Mouse (Mus musculus) forebrain, embryonic 15.5 days (tissue): ENCODE measurements around the gene Tgfbr1. TPM values are rescaled to one million over a fixed set of nuclear protein-coding genes. Genes with fewer than 3 reads are reported as not detected.

Source experiments
- ATAC-seq: fragments of 200-750 bp; cut with Nextera tagmentation; replicated peaks from 2 replicates; pipeline ENCODE4 v1.8.0; 2017; ENCODE audit warnings: mild to moderate bottlenecking, moderate TSS enrichment, moderate library complexity
- H3K27ac ChIP-seq: fragments of 300-500 bp; sonication (generic); replicated peaks from 2 replicates; pipeline ENCODE4 v1.5.1; 2015; ENCODE audit warnings: mild to moderate bottlenecking, inconsistent platforms
- H3K27me3 ChIP-seq: fragments of 300-500 bp; sonication (generic); 2 replicates; pipeline ENCODE4 v1.6.1; 2015; ENCODE audit warnings: inconsistent platforms
- H3K36me3 ChIP-seq: fragments of 300-500 bp; sonication (generic); 2 replicates; pipeline ENCODE4 v1.6.1; 2015; ENCODE audit warnings: mild to moderate bottlenecking, inconsistent platforms
- H3K4me1 ChIP-seq: fragments of 300-500 bp; sonication (generic); 2 replicates; pipeline ENCODE4 v1.6.1; 2015; ENCODE audit warnings: inconsistent platforms
- H3K4me2 ChIP-seq: fragments of 300-500 bp; sonication (generic); replicated peaks from 2 replicates; pipeline ENCODE4 v1.6.1; 2015; ENCODE audit warnings: mild to moderate bottlenecking, inconsistent platforms
- H3K4me3 ChIP-seq: fragments of 300-500 bp; sonication (generic); 2 replicates; pipeline ENCODE4 v1.5.1; 2015; ENCODE audit warnings: mild to moderate bottlenecking, inconsistent platforms
- H3K9ac ChIP-seq: fragments of 300-500 bp; sonication (generic); replicated peaks from 2 replicates; pipeline ENCODE4 v1.6.1; 2015; ENCODE audit warnings: mild to moderate bottlenecking, inconsistent platforms
- H3K9me3 ChIP-seq: fragments of 300-500 bp; sonication (generic); 2 replicates; pipeline ENCODE4 v1.6.1; 2016; ENCODE audit warnings: inconsistent platforms
- WGBS: fragments of 180-500 bp; shearing (Covaris S2); methylation state at CpG from one replicate; pipeline ENCODE4 v1.1.7; 2015; ENCODE audit warnings: mixed read lengths; 5-methylcytosine and 5-hydroxymethylcytosine counted together
- polyA plus RNA-seq: library from polyadenylated mRNA; unstranded; fragments of >200 nt; fragmentation: Nextera tagmentation; extraction: Ambion mirVana; gene quantifications from 2 replicates; pipeline ENCODE4 v1.2.1, GENCODE M21; 2015

The Tgfbr1 gene
- polyA plus RNA-seq, 1 experiment from 2014 or later, result 46.5 TPM

GRCm38 (mm10) chr4:47400314-47400713 lies 47.3 kb downstream of the Tgfbr1 start:
- Histone ChIP-seq H3K36me3 (peaks cover 24% of the 10 kb centered on the region), H3K27me3 (no peaks in the 10 kb centered on the region), H3K4me2 (no peak overlapping the region), H3K4me3 (no peak overlapping the region), H3K27ac (no peak overlapping the region), H3K4me1 (no peaks in the 10 kb centered on the region), H3K9ac (no peak overlapping the region), H3K9me3 (no peaks in the 10 kb centered on the region)
- WGBS, result 90% methylated on average over 4 of the region's 4 CpGs
- no peak for ATAC-seq

- no peak for ATAC-seq
- Histone ChIP-seq H3K4me2 (no peak overlapping the region), H3K4me3 (no peak overlapping the region), H3K36me3 (peaks cover 35% of the 10 kb centered on the region), H3K9ac (no peak overlapping the region), H3K9me3 (no peaks in the 10 kb centered on the region), H3K27me3 (no peaks in the 10 kb centered on the region), H3K4me1 (no peaks in the 10 kb centered on the region), H3K27ac (no peak overlapping the region)
These were observed 49.2 kb downstream of the Tgfbr1 start for GRCm38 (mm10) chr4:47402200-47402599.

GRCm38 (mm10) chr4:47404536-47404935 lies 51.5 kb downstream of the Tgfbr1 start:
- no peak overlapping the region for H3K4me3 ChIP-seq
- ATAC-seq, result no peak
- no peaks in the 10 kb centered on the region for H3K4me1 ChIP-seq
- peaks cover 33% of the 10 kb centered on the region for H3K36me3 ChIP-seq
- no peaks in the 10 kb centered on the region for H3K27me3 ChIP-seq
- WGBS, result 78% methylated on average over 2 of the region's 2 CpGs
- H3K4me2 ChIP-seq, result no peak overlapping the region
- no peaks in the 10 kb centered on the region for H3K9me3 ChIP-seq
- no peak overlapping the region for H3K27ac ChIP-seq
- no peak overlapping the region for H3K9ac ChIP-seq

GRCm38 (mm10) chr4:47407161-47407560 lies 54.1 kb downstream of the Tgfbr1 start:
- H3K4me1 ChIP-seq, result no peaks in the 10 kb centered on the region
- no peak overlapping the region for H3K4me2 ChIP-seq
- WGBS, result 94% methylated on average over 2 of the region's 2 CpGs
- H3K4me3 ChIP-seq, result no peak overlapping the region
- no peak for ATAC-seq
- H3K36me3 ChIP-seq, result peaks cover 37% of the 10 kb centered on the region
- no peaks in the 10 kb centered on the region for H3K27me3 ChIP-seq
- no peak overlapping the region for H3K27ac ChIP-seq
- no peaks in the 10 kb centered on the region for H3K9me3 ChIP-seq
- H3K9ac ChIP-seq, result no peak overlapping the region

DNA sequence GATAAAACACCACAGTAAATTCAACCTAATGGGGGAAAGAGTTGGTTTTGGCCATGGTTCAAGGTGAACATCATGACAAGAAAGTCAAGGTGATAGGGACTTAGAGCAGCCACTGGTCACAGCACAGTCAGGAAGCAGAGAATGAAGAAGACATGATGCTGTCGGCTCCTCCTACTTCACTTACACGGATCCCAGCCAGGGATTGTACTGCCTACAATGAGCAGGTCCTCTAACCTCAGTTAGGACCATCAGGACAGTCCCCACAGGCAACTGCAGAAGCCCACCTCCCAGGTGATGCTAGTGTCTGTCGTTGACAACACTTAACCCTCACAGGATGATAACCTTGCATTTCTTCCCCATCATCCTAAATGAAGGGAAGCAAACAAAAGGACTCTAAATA lies 64.8 kb downstream of the Tgfbr1 start:
- Histone ChIP-seq H3K4me3 (no peak overlapping the region), H3K9me3 (no peaks in the 10 kb centered on the region), H3K27ac (no peak overlapping the region), H3K9ac (no peak overlapping the region), H3K27me3 (no peaks in the 10 kb centered on the region), H3K4me2 (no peak overlapping the region), H3K36me3 (no peaks in the 10 kb centered on the region), H3K4me1 (peaks cover 7% of the 10 kb centered on the region; the same call in 1 of the 2 replicates)
- 67% methylated on average over 3 of the region's 3 CpGs for WGBS
- no peak for ATAC-seq

GRCm38 (mm10) chr4:47419268-47419973 lies 66.4 kb downstream of the Tgfbr1 start:
- WGBS, result 23% methylated on average over 9 of the region's 9 CpGs
- Histone ChIP-seq H3K4me3 (no peak overlapping the region), H3K9me3 (no peaks in the 10 kb centered on the region), H3K9ac (no peak overlapping the region), H3K27ac (no peak overlapping the region), H3K4me2 (no peak overlapping the region), H3K27me3 (no peaks in the 10 kb centered on the region), H3K36me3 (no peaks in the 10 kb centered on the region), H3K4me1 (peaks cover 7% of the 10 kb centered on the region; the same call in 1 of the 2 replicates)
- ATAC-seq, result peak; percentile 52; the same call in 1 of the 2 replicates

GRCm38 (mm10) chr4:47420191-47420590 lies 67.2 kb downstream of the Tgfbr1 start:
- H3K36me3 ChIP-seq, result no peaks in the 10 kb centered on the region
- 24% methylated on average over 7 of the region's 7 CpGs for WGBS
- no peak overlapping the region for H3K4me2 ChIP-seq
- peaks cover 7% of the 10 kb centered on the region; the same call in 1 of the 2 replicates for H3K4me1 ChIP-seq
- no peak overlapping the region for H3K4me3 ChIP-seq
- H3K27me3 ChIP-seq, result no peaks in the 10 kb centered on the region
- no peak overlapping the region for H3K9ac ChIP-seq
- H3K27ac ChIP-seq, result no peak overlapping the region
- no peaks in the 10 kb centered on the region for H3K9me3 ChIP-seq
- ATAC-seq, result no peak

DNA sequence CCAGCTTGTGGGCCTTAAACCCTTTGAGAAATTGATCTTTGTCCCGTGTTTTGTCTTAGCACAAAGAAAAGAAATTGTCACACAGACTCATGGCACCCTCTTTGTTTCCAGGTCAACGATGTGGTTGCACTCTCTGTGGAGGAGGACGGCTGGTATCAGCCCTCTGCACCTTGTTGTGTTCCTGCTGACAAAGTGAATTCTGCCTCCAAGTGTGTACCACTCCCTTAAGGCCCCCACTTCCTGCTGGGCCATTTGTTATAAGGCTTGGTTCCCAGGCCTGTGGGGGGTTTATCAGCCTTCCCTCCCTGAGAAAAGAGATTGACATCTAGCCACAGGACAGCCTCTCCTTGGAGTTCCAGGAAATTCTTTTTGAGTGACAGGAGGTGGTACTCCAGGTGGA lies 69.2 kb downstream of the Tgfbr1 start:
- Histone ChIP-seq H3K9ac (no peak overlapping the region), H3K27ac (no peak overlapping the region), H3K9me3 (no peaks in the 10 kb centered on the region), H3K36me3 (no peaks in the 10 kb centered on the region), H3K4me3 (no peak overlapping the region), H3K27me3 (no peaks in the 10 kb centered on the region; the same call in 1 of the 2 replicates), H3K4me1 (peaks cover 7% of the 10 kb centered on the region; the same call in 1 of the 2 replicates), H3K4me2 (no peak overlapping the region)
- no peak for ATAC-seq
- 17% methylated on average over 3 of the region's 3 CpGs for WGBS

DNA sequence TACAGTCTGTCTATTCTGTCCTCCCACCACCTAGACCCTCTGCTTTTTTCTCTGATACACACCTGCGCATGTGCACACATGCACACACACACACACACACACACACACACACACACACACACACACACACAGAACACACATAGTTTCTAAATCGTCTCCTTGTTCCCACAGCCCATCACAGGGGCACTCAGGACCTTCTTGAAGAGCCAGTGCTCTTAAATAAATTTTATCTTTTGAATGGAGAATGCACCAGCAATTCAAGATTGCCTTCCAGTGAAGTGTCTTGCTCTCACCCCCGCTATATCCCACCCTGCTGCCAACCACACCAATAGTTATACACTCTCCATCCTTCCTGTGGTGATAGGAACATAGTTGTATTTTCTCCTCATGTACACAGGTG lies 69.9 kb downstream of the Tgfbr1 start:
- ATAC-seq, result no peak
- H3K9me3 ChIP-seq, result no peaks in the 10 kb centered on the region
- no peak overlapping the region for H3K27ac ChIP-seq
- H3K27me3 ChIP-seq, result no peaks in the 10 kb centered on the region; the same call in 1 of the 2 replicates
- H3K4me1 ChIP-seq, result peaks cover 7% of the 10 kb centered on the region; the same call in 1 of the 2 replicates
- no peak overlapping the region for H3K9ac ChIP-seq
- no peak overlapping the region for H3K4me2 ChIP-seq
- H3K4me3 ChIP-seq, result no peak overlapping the region
- H3K36me3 ChIP-seq, result no peaks in the 10 kb centered on the region
- 86% methylated on average over 3 of the region's 3 CpGs for WGBS

DNA sequence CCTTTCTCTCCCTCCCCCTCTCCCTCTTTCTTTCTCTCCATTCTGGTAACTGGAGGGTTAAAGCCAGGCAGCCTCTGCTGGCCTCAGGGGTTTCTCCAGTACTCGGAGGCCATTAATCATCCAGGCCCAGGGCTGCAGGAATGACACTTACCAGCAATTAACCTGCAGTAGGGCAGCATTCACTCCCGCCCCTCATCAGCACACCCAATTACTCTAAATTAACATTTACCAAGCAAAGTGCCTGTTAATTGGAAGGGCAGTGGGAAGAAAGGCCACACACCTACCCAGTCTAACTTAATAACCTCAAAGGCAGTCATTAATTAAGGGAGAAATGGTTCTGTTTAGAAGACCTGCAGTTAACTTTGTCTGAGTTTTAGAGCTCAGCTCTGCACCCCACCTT lies 71.4 kb downstream of the Tgfbr1 start:
- no peak overlapping the region for H3K27ac ChIP-seq
- H3K9ac ChIP-seq, result no peak overlapping the region
- no peaks in the 10 kb centered on the region; the same call in 1 of the 2 replicates for H3K27me3 ChIP-seq
- no peak overlapping the region for H3K4me2 ChIP-seq
- no peaks in the 10 kb centered on the region for H3K36me3 ChIP-seq
- WGBS, result 13% methylated on average over 2 of the region's 2 CpGs
- H3K9me3 ChIP-seq, result no peaks in the 10 kb centered on the region
- H3K4me1 ChIP-seq, result peaks cover 7% of the 10 kb centered on the region; the same call in 1 of the 2 replicates
- no peak for ATAC-seq
- no peak overlapping the region for H3K4me3 ChIP-seq

DNA sequence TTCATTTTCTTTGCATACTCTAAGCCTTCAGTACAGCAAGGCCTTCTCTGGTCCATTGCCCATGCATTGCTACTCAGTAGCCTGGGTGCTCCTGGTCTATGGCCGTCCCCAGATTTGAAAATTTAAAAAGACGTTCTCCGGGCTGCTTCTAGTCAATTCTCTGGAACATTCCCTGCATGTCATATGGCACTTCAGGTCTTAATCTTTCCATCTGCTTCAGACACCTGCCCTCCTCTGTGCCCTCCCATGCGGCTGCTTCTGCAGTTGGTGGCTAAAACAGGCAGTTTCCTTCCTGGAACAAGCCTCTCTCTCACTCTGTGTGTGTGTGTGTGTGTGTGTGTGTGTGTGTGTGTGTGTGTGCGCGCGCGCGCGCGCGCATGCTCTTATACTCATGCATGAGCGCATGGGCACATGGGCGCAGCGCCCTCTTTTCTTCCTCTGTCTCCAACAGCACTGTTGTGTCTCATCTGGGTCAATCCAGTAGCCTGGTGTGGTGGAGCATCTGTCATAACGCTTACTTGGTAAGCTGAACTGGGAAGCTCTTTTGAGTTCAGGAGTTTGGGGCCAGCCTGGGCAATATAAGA lies 72.3 kb downstream of the Tgfbr1 start:
- Histone ChIP-seq H3K9ac (no peak overlapping the region), H3K36me3 (no peaks in the 10 kb centered on the region), H3K4me2 (no peak overlapping the region), H3K4me3 (no peak overlapping the region), H3K27ac (no peak overlapping the region), H3K27me3 (no peaks in the 10 kb centered on the region; the same call in 1 of the 2 replicates), H3K9me3 (no peaks in the 10 kb centered on the region), H3K4me1 (no peaks in the 10 kb centered on the region)
- WGBS, result 82% methylated on average over 16 of the region's 16 CpGs
- no peak for ATAC-seq

GRCm38 (mm10) chr4:47427606-47428005 lies 74.6 kb downstream of the Tgfbr1 start:
- 75% methylated on average over 3 of the region's 3 CpGs for WGBS
- no peaks in the 10 kb centered on the region for H3K9me3 ChIP-seq
- ATAC-seq, result no peak

More at GRCm38 (mm10) chr4:47427606-47428005, 74.6 kb downstream of the Tgfbr1 start:
- Histone ChIP-seq H3K27me3 (no peaks in the 10 kb centered on the region; the same call in 1 of the 2 replicates), H3K4me1 (no peaks in the 10 kb centered on the region), H3K4me3 (no peak overlapping the region), H3K36me3 (no peaks in the 10 kb centered on the region), H3K27ac (no peak overlapping the region), H3K4me2 (no peak overlapping the region), H3K9ac (no peak overlapping the region)
